Mouse (Mus musculus): Measurements from ENCODE around the gene 4833423E24Rik. TPM values are rescaled to one million over a fixed set of nuclear protein-coding genes. Genes with fewer than 3 reads are reported as not detected.

Gene 4833423E24Rik
- not detected in 2 replicates for polyA plus RNA-seq (2015; fragmentation: Nextera tagmentation; extraction: Ambion mirVana)

- no peaks in the 10 kb centered on the region for H3K9me3 ChIP-seq
- WGBS: 36% methylated on average over 4 of the region's 4 CpGs
- H3K4me1 ChIP-seq: no peaks in the 10 kb centered on the region
- no peak within 1 kb of the TSS for H3K9ac ChIP-seq
- no peaks in the 10 kb centered on the region for H3K27me3 ChIP-seq (replicated peaks)
- no peaks in the 10 kb centered on the region for H3K36me3 ChIP-seq
- ATAC-seq (ENCODE audit: extremely low read depth, insufficient number of reproducible peaks, low FRiP score, low TSS enrichment): no peak
- H3K27ac ChIP-seq (replicated peaks): no peak within 1 kb of the TSS
- H3K4me2 ChIP-seq: no peak within 1 kb of the TSS
- H3K4me3 ChIP-seq: no peak within 1 kb of the TSS
Measured at GRCm38 (mm10) chr2:85518879-85519278, at the start of gene 4833423E24Rik. 4833423E24Rik (minus strand) TSS chr2:85519024.

- H3K4me1 ChIP-seq: no peaks in the 10 kb centered on the region
- H3K4me3 ChIP-seq: no peak overlapping the region
- WGBS: 17% methylated on average over 4 of the region's 4 CpGs
- no peaks in the 10 kb centered on the region for H3K9me3 ChIP-seq
- H3K27me3 ChIP-seq (replicated peaks): no peaks in the 10 kb centered on the region
- no peak for ATAC-seq (ENCODE audit: extremely low read depth, insufficient number of reproducible peaks, low FRiP score, low TSS enrichment)
- no peak overlapping the region for H3K27ac ChIP-seq (replicated peaks)
- no peak overlapping the region for H3K9ac ChIP-seq
- H3K4me2 ChIP-seq: no peak overlapping the region
- H3K36me3 ChIP-seq: no peaks in the 10 kb centered on the region
Measured at GRCm38 (mm10) chr2:85561187-85561586, 42.4 kb upstream of the 4833423E24Rik start.

GRCm38 (mm10) chr2:85560226-85560625 is 41.4 kb upstream of the 4833423E24Rik start:
- Histone ChIP-seq H3K36me3 (no peaks in the 10 kb centered on the region), H3K9me3 (no peaks in the 10 kb centered on the region), H3K4me2 (no peak overlapping the region), H3K4me3 (no peak overlapping the region), H3K9ac (no peak overlapping the region), H3K4me1 (no peaks in the 10 kb centered on the region), H3K27me3 (replicated peaks) (no peaks in the 10 kb centered on the region), H3K27ac (replicated peaks) (no peak overlapping the region)
- WGBS: 47% methylated on average over 4 of the region's 4 CpGs
- ATAC-seq (ENCODE audit: extremely low read depth, insufficient number of reproducible peaks, low FRiP score, low TSS enrichment): no peak

- Histone ChIP-seq H3K9me3 (no peaks in the 10 kb centered on the region), H3K27ac (replicated peaks) (no peak overlapping the region), H3K36me3 (no peaks in the 10 kb centered on the region), H3K4me3 (no peak overlapping the region), H3K9ac (no peak overlapping the region), H3K4me1 (no peaks in the 10 kb centered on the region), H3K27me3 (replicated peaks) (no peaks in the 10 kb centered on the region), H3K4me2 (no peak overlapping the region)
- 62% methylated on average over 1 of the region's 1 CpGs for WGBS
- no peak for ATAC-seq (ENCODE audit: extremely low read depth, insufficient number of reproducible peaks, low FRiP score, low TSS enrichment)
Measured at GRCm38 (mm10) chr2:85554806-85555205, 36.0 kb upstream of the 4833423E24Rik start.

- H3K36me3 ChIP-seq: no peaks in the 10 kb centered on the region
- no peaks in the 10 kb centered on the region for H3K27me3 ChIP-seq (replicated peaks)
- H3K9ac ChIP-seq: no peak overlapping the region
- no peak overlapping the region for H3K27ac ChIP-seq (replicated peaks)
- no peaks in the 10 kb centered on the region for H3K4me1 ChIP-seq
- H3K4me2 ChIP-seq: no peak overlapping the region
- no peak overlapping the region for H3K4me3 ChIP-seq
- no peak for ATAC-seq (ENCODE audit: extremely low read depth, insufficient number of reproducible peaks, low FRiP score, low TSS enrichment)
- 76% methylated on average over 1 of the region's 1 CpGs for WGBS
- H3K9me3 ChIP-seq: no peaks in the 10 kb centered on the region
Measured at GRCm38 (mm10) chr2:85533934-85534333, 15.1 kb upstream of the 4833423E24Rik start.

- ATAC-seq (ENCODE audit: extremely low read depth, insufficient number of reproducible peaks, low FRiP score, low TSS enrichment): no peak
- WGBS: 66% methylated on average over 2 of the region's 2 CpGs
- no peak overlapping the region for H3K27ac ChIP-seq (replicated peaks)
Measured at GRCm38 (mm10) chr2:85532082-85532778, 13.4 kb upstream of the 4833423E24Rik start.

GRCm38 (mm10) chr2:85522859-85523489 is 4.2 kb upstream of the 4833423E24Rik start:
- no peaks in the 10 kb centered on the region for H3K9me3 ChIP-seq
- no peaks in the 10 kb centered on the region for H3K27me3 ChIP-seq (replicated peaks)
- no peak for ATAC-seq (ENCODE audit: extremely low read depth, insufficient number of reproducible peaks, low FRiP score, low TSS enrichment)
- no peak overlapping the region for H3K4me3 ChIP-seq
- H3K4me2 ChIP-seq: no peak overlapping the region
- no peaks in the 10 kb centered on the region for H3K36me3 ChIP-seq
- H3K9ac ChIP-seq: no peak overlapping the region
- H3K4me1 ChIP-seq: no peaks in the 10 kb centered on the region
- no peak overlapping the region for H3K27ac ChIP-seq (replicated peaks)
- WGBS: 83% methylated on average over 2 of the region's 2 CpGs

More at GRCm38 (mm10) chr2:85532082-85532778, 13.4 kb upstream of the 4833423E24Rik start:
- no peaks in the 10 kb centered on the region for H3K9me3 ChIP-seq
- H3K4me2 ChIP-seq: no peak overlapping the region
- H3K36me3 ChIP-seq: no peaks in the 10 kb centered on the region
- H3K9ac ChIP-seq: no peak overlapping the region
- no peaks in the 10 kb centered on the region for H3K27me3 ChIP-seq (replicated peaks)
- H3K4me3 ChIP-seq: no peak overlapping the region
- H3K4me1 ChIP-seq: no peaks in the 10 kb centered on the region

- Histone ChIP-seq H3K36me3 (no peaks in the 10 kb centered on the region), H3K9me3 (no peaks in the 10 kb centered on the region), H3K4me2 (no peak overlapping the region), H3K9ac (no peak overlapping the region), H3K27ac (replicated peaks) (no peak overlapping the region), H3K4me3 (no peak overlapping the region), H3K27me3 (replicated peaks) (no peaks in the 10 kb centered on the region), H3K4me1 (no peaks in the 10 kb centered on the region)
- ATAC-seq (ENCODE audit: extremely low read depth, insufficient number of reproducible peaks, low FRiP score, low TSS enrichment): no peak
- 75% methylated on average over 8 of the region's 10 CpGs for WGBS
Measured at GRCm38 (mm10) chr2:85518292-85518691, 532 bp downstream of the 4833423E24Rik start.

- H3K27me3 ChIP-seq (replicated peaks): no peaks in the 10 kb centered on the region
- no peak overlapping the region for H3K9ac ChIP-seq
- H3K4me1 ChIP-seq: no peaks in the 10 kb centered on the region
- no peak overlapping the region for H3K27ac ChIP-seq (replicated peaks)
- ATAC-seq (ENCODE audit: extremely low read depth, insufficient number of reproducible peaks, low FRiP score, low TSS enrichment): no peak
- no peaks in the 10 kb centered on the region for H3K9me3 ChIP-seq
- no peak overlapping the region for H3K4me2 ChIP-seq
- 63% methylated on average over 3 of the region's 3 CpGs for WGBS
- H3K36me3 ChIP-seq: no peaks in the 10 kb centered on the region
- no peak overlapping the region for H3K4me3 ChIP-seq
Measured at GRCm38 (mm10) chr2:85510376-85510775, 8.4 kb downstream of the 4833423E24Rik start.

- no peaks in the 10 kb centered on the region for H3K27me3 ChIP-seq (replicated peaks)
- WGBS: 64% methylated on average over 5 of the region's 5 CpGs
- H3K36me3 ChIP-seq: no peaks in the 10 kb centered on the region
Measured at GRCm38 (mm10) chr2:85490396-85490795, 28.4 kb downstream of the 4833423E24Rik start.

GRCm38 (mm10) chr2:85466801-85467325 is 52.0 kb downstream of the 4833423E24Rik start:
- no peak overlapping the region for H3K4me2 ChIP-seq
- 57% methylated on average over 3 of the region's 3 CpGs for WGBS
- no peak for ATAC-seq (ENCODE audit: extremely low read depth, insufficient number of reproducible peaks, low FRiP score, low TSS enrichment)
- H3K36me3 ChIP-seq: no peaks in the 10 kb centered on the region
- H3K9me3 ChIP-seq: peaks cover 11% of the 10 kb centered on the region
- no peak overlapping the region for H3K27ac ChIP-seq (replicated peaks)
- no peak overlapping the region for H3K9ac ChIP-seq
- H3K4me3 ChIP-seq: no peak overlapping the region
- H3K4me1 ChIP-seq: no peaks in the 10 kb centered on the region
- no peaks in the 10 kb centered on the region for H3K27me3 ChIP-seq (replicated peaks)

More at GRCm38 (mm10) chr2:85490396-85490795, 28.4 kb downstream of the 4833423E24Rik start:
- Histone ChIP-seq H3K4me1 (no peaks in the 10 kb centered on the region), H3K9me3 (no peaks in the 10 kb centered on the region), H3K9ac (no peak overlapping the region), H3K4me3 (no peak overlapping the region), H3K27ac (replicated peaks) (no peak overlapping the region), H3K4me2 (no peak overlapping the region)
- no peak for ATAC-seq (ENCODE audit: extremely low read depth, insufficient number of reproducible peaks, low FRiP score, low TSS enrichment)
